Mouse (Mus musculus) midbrain, embryonic 13.5 days (tissue): ENCODE measurements around the gene Tsfm. TPM values are rescaled to one million over a fixed set of nuclear protein-coding genes. Genes with fewer than 3 reads are reported as not detected.
"Not testable (repeated sequence)": the region's sequence is repeated elsewhere in the genome, so short reads cannot be mapped to it uniquely, and the experiment has no call there.

Source experiments
- ATAC-seq: fragments of 200-750 bp; cut with Nextera tagmentation; 2 replicates; pipeline ENCODE4 v1.8.0; 2017; ENCODE audit warnings: mild to moderate bottlenecking, moderate TSS enrichment, moderate library complexity
- H3K27ac ChIP-seq: fragments of 300-500 bp; sonication (generic); 2 replicates; pipeline ENCODE4 v1.5.1; 2015; ENCODE audit warnings: inconsistent platforms, mild to moderate bottlenecking, moderate library complexity
- H3K27me3 ChIP-seq: fragments of 300-500 bp; sonication (generic); 2 replicates; pipeline ENCODE4 v1.6.1; 2015; ENCODE audit warnings: mild to moderate bottlenecking, inconsistent platforms
- H3K36me3 ChIP-seq: fragments of 300-500 bp; sonication (generic); 2 replicates; pipeline ENCODE4 v1.6.1; 2015; ENCODE audit warnings: mild to moderate bottlenecking, inconsistent platforms
- H3K4me1 ChIP-seq: fragments of 300-500 bp; sonication (generic); replicated peaks from 2 replicates; pipeline ENCODE4 v1.6.1; 2015; ENCODE audit warnings: inconsistent platforms
- H3K4me2 ChIP-seq: fragments of 300-500 bp; sonication (generic); replicated peaks from 2 replicates; pipeline ENCODE4 v1.6.1; 2015; ENCODE audit warnings: moderate library complexity, mild to moderate bottlenecking, inconsistent platforms
- H3K4me3 ChIP-seq: fragments of 300-500 bp; sonication (generic); replicated peaks from 2 replicates; pipeline ENCODE4 v1.5.1; 2015; ENCODE audit warnings: mild to moderate bottlenecking, inconsistent platforms
- H3K9ac ChIP-seq: fragments of 300-500 bp; sonication (generic); replicated peaks from 2 replicates; pipeline ENCODE4 v1.6.1; 2015; ENCODE audit warnings: mild to moderate bottlenecking, inconsistent platforms
- H3K9me3 ChIP-seq: fragments of 300-500 bp; sonication (generic); 2 replicates; pipeline ENCODE4 v1.6.1; 2016; ENCODE audit warnings: mild to moderate bottlenecking, inconsistent platforms
- WGBS: fragments of 180-500 bp; shearing (Covaris S2); methylation state at CpG from one replicate; pipeline ENCODE4 v1.1.7; 2015; 5-methylcytosine and 5-hydroxymethylcytosine counted together
- polyA plus RNA-seq: library from polyadenylated mRNA; unstranded; fragments of >200 nt; fragmentation: Nextera tagmentation; extraction: Ambion mirVana; gene quantifications from 2 replicates; pipeline ENCODE4 v1.2.1, GENCODE M21; 2015

The Tsfm gene
- polyA plus RNA-seq = 63.5 and 63.9 TPM in 2 replicates

DNA sequence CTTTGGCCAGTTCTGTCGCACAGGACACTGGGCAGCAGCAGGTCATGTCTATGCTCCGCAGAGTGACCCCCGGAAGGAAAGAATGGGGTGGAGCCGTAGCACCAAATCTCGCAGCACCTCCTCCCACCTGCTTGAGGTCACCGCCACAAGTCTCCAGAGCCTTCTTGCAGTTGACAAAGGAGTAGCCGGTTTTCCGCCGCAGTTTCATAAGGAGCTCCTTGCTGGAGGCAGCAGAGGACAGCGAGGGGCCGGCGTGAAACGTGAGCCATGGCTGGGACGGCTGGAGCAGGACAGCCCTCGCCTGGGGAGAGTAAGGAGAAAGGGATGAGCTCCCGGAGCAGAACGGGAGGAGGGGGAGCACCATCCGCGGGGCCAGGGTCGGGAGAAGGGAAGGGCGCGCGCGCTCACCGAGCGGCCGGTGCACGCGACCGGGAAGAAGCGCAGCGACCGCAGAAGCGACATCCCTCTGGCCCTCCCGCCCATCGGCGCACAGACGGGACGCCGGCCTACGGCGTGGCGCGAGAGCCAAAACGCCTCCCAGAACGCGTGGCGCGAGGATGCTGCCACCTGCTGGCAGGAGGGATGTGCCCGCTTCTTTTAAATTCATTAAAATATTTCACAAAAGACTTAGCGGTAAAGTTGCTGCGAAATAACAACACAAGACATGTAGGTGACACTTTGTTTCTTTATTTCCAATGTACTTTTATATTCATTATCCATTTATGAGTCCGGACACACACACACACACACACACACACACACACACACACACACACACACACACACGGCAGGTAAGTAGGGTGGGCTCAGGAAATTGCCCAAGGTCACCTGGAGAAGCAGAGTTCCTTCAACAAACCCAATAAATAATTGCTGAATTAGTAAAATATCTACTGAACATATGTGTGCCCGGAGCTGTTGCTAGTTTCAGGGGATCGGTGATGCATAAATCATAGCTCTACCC is at the start of gene Tsfm:
Tsfm (minus strand) TSS at position 505 of the 961 bp plus-strand sequence.
- Histone ChIP-seq H3K9ac (peak within 1 kb of the TSS; percentile 92), H3K4me3 (peak within 1 kb of the TSS; percentile 87), H3K4me1 (peaks cover 11% of the 10 kb centered on the region), H3K27me3 (no peaks in the 10 kb centered on the region), H3K4me2 (peak within 1 kb of the TSS; percentile 90), H3K27ac (peak within 1 kb of the TSS; percentile 80), H3K36me3 (peaks cover 33% of the 10 kb centered on the region), H3K9me3 (no peaks in the 10 kb centered on the region)
- ATAC-seq = peak; percentile 92
- 5% methylated on average over 55 of the region's 56 CpGs for WGBS

DNA sequence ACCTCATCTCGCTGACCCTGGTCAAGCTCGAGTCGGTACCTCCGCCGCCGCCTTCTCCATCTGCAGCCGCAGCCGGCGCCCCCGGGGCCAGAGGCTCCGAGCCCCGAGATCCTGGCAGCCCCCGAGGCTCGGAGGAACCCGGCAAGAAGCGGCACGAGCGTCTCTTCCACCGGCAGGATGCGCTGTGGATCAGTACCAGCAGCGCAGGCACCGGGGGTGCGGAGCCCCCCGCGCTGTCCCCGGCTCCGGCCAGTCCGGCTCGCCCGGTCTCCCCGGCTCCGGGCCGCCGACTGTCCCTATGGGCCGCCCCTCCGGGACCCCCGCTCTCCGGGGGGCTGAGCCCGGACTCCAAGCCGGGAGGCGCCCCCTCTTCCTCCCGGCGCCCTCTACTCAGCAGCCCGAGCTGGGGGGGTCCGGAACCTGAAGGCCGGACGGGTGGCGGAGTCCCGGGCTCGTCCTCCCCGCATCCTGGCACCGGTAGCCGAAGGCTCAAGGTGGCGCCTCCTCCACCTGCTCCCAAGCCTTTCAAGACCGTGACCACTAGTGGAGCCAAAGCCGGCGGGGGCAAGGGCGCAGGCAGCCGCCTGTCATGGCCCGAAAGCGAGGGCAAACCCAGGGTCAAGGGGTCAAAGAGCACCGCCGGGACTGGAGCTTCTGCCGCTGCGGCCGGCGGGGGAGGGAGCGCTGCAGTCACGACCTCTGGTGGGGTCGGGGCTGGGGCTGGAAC is 49.2 kb upstream of the Tsfm start:
- peaks cover 39% of the 10 kb centered on the region for H3K27me3 ChIP-seq

DNA sequence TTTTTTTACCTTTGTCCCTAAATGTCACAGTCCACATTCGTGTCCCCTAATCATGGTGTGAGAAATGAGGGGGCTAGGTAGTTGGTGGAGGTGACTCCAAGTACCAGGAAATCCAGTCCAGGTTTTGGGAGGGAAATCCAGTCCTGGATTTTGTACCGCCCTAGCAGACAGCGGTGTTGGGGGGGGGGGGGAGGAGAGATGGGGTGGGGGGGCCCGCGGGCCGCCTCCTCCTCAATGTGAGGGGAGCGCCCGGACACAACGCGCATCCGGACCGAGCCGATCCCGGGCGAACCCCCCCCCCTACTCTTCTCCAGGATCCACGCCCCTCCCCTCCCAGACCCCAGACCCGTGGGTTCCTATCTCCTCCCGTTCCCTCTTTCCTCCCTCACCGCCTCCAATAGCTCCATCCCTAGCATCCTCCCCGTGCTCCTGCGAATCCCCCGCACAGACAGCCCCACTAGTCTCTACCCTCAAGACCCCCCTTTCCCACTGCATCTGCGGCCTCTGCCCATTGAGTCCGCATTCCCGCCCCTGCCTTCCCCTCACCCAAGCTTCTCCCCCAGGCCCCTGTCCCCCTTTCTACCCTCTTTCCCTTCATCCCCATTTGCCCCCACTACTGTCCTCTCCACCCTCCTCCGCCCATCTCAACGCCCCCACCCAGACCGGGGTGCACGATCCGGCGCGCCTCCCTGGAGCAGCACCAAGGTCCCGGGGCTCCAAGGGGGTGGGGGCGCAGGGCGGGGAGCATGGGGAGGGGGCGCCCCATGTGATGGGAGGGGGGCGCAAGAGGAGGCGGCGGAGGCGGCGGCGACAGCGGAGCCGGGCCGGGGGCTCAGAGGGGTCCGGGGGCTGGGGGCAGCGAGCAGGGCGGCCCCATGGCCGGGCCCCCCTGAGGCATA is 48.3 kb upstream of the Tsfm start:
- no peaks in the 10 kb centered on the region for H3K9me3 ChIP-seq
- H3K36me3 ChIP-seq = peaks cover 8% of the 10 kb centered on the region
- peak overlapping the region; percentile 72 for H3K4me3 ChIP-seq
- peaks cover 65% of the 10 kb centered on the region for H3K4me1 ChIP-seq
- ATAC-seq = peak; percentile 74
- H3K27ac ChIP-seq = peak overlapping the region; percentile 93
- WGBS = 0% methylated on average over 31 of the region's 49 CpGs
- peaks cover 37% of the 10 kb centered on the region for H3K27me3 ChIP-seq
- peak overlapping the region; percentile 93 for H3K4me2 ChIP-seq
- H3K9ac ChIP-seq = peak overlapping the region; percentile 95

More for the DNA sequence above, 49.2 kb upstream of the Tsfm start:
- no peak for ATAC-seq
- Histone ChIP-seq H3K4me2 (peak overlapping the region; percentile 93), H3K4me3 (peak overlapping the region; percentile 72), H3K27ac (peak overlapping the region; percentile 93), H3K9me3 (no peaks in the 10 kb centered on the region), H3K4me1 (peaks cover 65% of the 10 kb centered on the region), H3K9ac (peak overlapping the region; percentile 95), H3K36me3 (peaks cover 17% of the 10 kb centered on the region)
- WGBS = 1% methylated on average over 70 of the region's 70 CpGs

DNA sequence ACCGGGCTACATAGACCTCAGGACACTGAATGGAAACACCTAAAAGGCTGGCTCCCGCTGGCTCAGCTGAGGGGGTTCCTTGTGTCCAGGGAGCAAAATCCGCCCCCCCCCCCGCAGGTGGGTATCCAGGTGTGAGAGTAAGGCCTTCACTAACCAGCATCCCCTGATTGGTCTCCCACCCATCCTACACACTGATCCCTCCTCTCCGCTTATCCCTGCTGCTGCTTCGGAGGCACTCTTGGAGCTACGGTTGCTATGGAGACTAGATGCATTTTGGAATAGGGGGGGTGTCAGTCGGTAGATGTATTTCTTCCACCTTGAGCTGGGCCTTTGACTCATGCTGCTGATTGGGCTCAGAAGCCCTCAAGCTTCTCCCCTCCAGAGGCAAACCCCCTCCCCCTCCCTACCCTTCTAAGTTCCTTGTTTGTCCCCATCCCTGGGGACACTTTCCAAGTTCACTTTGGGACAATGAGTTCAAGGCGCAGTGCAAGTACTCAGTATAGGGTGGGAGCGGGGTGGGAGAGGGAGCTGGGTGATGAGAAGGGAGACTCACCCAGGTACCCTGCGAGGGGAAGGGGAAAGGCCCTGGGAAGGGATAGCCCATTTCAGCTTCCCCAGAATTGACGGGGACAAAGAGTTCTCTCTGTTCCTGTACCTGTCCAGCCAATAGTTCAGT is 47.5 kb upstream of the Tsfm start:
- WGBS = 4% methylated on average over 12 of the region's 12 CpGs
- Histone ChIP-seq H3K27me3 (peaks cover 36% of the 10 kb centered on the region), H3K4me3 (peak overlapping the region; percentile 72), H3K27ac (peak overlapping the region; percentile 93), H3K9ac (peak overlapping the region; percentile 57), H3K4me1 (peaks cover 62% of the 10 kb centered on the region), H3K4me2 (peak overlapping the region; percentile 93), H3K9me3 (no peaks in the 10 kb centered on the region), H3K36me3 (peaks cover 2% of the 10 kb centered on the region; the same call in 1 of the 2 replicates)
- peak; percentile 67 for ATAC-seq

DNA sequence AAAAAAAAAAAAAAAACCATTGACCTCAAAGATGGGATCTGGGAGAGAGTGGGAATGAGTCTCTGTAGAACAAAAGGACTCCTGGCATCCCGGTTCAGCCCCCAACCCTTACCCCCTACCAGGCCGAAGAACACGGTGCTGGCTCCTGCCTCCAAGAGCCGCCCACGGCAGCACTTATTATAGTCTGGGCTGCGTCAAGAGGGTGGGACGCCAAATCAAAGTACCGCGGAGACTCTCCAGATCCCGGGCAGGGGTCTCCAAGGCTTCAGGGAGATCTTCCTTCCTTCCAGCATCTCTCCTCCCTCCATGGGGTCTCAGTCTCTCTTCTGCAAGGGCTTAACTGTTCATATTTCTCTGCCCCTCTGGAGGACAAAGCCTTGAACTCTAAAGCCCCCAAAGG is 46.9 kb upstream of the Tsfm start:
- H3K4me3 ChIP-seq = peak overlapping the region; percentile 72

DNA sequence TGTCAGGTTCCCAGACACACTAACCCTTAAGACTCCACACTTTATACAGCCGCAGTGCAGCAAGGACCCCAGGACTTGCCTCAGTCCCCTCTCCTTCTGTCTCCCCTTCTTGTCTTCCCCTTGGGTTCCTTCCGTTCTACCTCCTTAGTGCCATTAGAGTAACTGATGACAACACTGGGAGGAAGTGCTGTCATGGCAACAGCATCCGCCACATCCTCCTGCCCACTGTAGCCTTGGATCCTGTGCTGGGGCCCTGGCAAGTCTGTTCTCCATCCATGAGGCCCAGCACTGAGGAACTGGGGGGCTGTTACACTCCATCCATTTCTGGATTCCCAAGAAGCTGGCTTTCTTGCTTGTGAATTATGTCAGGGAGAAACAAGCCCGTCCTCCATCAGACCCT is 45.4 kb upstream of the Tsfm start:
- no peak for ATAC-seq
- Histone ChIP-seq H3K27me3 (peaks cover 25% of the 10 kb centered on the region), H3K9ac (0 out of 2 replicates have a peak overlapping the region, but pooled peaks have one; percentile 7), H3K4me2 (no peak overlapping the region), H3K4me1 (peaks cover 45% of the 10 kb centered on the region), H3K4me3 (no peak overlapping the region), H3K27ac (no peak overlapping the region), H3K36me3 (no peaks in the 10 kb centered on the region), H3K9me3 (no peaks in the 10 kb centered on the region)
- 49% methylated on average over 4 of the region's 4 CpGs for WGBS

More for the DNA sequence above, 46.9 kb upstream of the Tsfm start:
- H3K4me2 ChIP-seq = peak overlapping the region; percentile 93
- no peak for ATAC-seq
- no peaks in the 10 kb centered on the region for H3K36me3 ChIP-seq
- peak overlapping the region; percentile 57 for H3K9ac ChIP-seq
- peak overlapping the region; percentile 93 for H3K27ac ChIP-seq
- H3K27me3 ChIP-seq = peaks cover 31% of the 10 kb centered on the region
- 2% methylated on average over 10 of the region's 10 CpGs for WGBS
- H3K9me3 ChIP-seq = no peaks in the 10 kb centered on the region
- H3K4me1 ChIP-seq = peaks cover 56% of the 10 kb centered on the region

DNA sequence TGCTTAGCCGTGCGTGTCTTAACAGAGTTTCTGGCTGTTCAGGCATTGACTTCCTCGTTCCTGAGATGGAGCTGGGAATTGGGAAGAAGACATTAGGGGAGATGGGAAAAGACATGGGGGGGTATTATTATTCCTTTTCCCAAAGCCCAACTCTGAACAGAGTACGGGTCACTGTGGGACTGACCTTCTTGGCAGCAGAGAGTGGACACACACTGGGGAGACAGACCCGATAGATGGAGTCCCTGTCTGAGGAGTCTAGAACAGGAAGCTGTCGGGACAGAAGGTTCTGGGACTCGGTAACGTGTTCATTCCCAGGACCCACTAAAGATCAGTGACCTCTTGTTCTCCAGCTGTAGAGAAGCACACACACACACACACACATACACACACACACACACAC is 45.0 kb upstream of the Tsfm start:
- Histone ChIP-seq H3K4me2 (no peak overlapping the region), H3K36me3 (no peaks in the 10 kb centered on the region), H3K4me3 (no peak overlapping the region), H3K9me3 (no peaks in the 10 kb centered on the region), H3K4me1 (peaks cover 45% of the 10 kb centered on the region), H3K27me3 (peaks cover 22% of the 10 kb centered on the region), H3K9ac (no peak overlapping the region), H3K27ac (no peak overlapping the region)
- ATAC-seq = no peak
- WGBS = 80% methylated on average over 8 of the region's 8 CpGs

DNA sequence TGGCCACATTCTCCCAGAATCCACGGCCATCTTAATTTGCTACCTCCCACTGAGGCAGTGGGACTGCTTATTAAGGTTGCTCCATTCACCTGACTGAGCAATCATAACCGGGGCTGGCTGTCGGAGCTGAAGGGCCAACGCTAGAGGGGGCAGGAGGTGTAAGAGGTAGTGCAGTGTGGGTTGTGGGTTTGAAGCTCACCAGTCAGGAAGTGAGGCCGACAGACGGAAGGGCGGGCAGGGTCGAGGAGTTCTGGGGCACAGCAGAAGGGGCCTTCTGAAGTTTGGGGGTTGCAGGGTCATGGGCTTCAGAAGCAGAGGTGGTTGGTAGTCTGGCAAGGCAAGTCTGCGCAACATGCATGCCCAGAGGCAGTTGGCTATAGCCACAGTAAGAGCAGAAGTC is 44.4 kb upstream of the Tsfm start, which contains the start of gene Agap2:
Agap2 (plus strand) TSS at position 205 of the 400 bp plus-strand sequence.
- Histone ChIP-seq H3K9me3 (no peaks in the 10 kb centered on the region), H3K9ac (0 out of 2 replicates have a peak within 1 kb of the TSS, but pooled peaks have one; percentile 7), H3K4me3 (no peak within 1 kb of the TSS), H3K36me3 (no peaks in the 10 kb centered on the region), H3K27me3 (peaks cover 16% of the 10 kb centered on the region), H3K4me2 (no peak within 1 kb of the TSS), H3K4me1 (peaks cover 41% of the 10 kb centered on the region), H3K27ac (no peak within 1 kb of the TSS)
- WGBS = 68% methylated on average over 9 of the region's 9 CpGs
- ATAC-seq = no peak

DNA sequence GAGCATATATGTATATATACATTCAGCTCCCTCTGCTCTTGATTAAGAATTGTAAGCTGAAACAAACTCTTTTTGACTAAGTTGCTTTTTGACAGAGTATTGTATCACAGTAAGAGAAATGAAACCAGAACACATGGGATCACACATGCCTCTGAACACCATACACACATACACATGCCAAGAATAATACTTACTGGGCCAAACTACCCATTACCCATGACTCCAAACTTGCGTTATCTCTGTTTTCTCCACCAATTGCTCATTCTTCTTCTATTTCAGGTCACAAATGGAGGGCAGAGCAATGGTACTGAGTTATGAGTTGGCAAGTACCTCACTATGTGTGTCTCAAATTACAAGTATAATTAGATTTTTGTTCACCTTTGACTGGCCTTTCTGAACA is 43.3 kb upstream of the Tsfm start:
- Histone ChIP-seq H3K4me2 (no peak overlapping the region), H3K9me3 (no peaks in the 10 kb centered on the region), H3K9ac (no peak overlapping the region), H3K27ac (no peak overlapping the region), H3K27me3 (peaks cover 12% of the 10 kb centered on the region), H3K4me1 (peaks cover 40% of the 10 kb centered on the region), H3K36me3 (no peaks in the 10 kb centered on the region), H3K4me3 (no peak overlapping the region)
- WGBS = 90% methylated on average over 1 of the region's 1 CpGs
- ATAC-seq = no peak

DNA sequence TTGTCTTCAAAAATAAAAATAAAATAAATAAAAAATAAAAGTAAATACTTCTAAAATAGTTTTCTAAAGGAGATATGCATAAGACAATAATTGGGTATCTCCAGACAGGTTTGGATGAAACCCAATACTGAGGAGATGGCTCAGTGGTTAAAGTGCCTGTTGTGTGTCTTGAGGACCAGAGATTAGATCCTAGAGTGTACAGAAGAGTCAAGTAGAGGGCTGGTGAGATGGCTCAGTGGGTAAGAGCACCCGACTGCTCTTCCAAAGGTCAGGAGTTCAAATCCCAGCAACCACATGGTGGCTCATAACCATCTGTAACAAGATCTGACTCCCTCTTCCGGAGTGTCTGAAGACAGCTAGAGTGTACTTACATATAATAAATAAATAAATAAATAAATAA is 42.3 kb upstream of the Tsfm start:
- H3K27me3 ChIP-seq = peaks cover 12% of the 10 kb centered on the region
- H3K4me2 ChIP-seq, ATAC-seq, H3K36me3 ChIP-seq, H3K4me3 ChIP-seq, H3K9ac ChIP-seq, H3K9me3 ChIP-seq, H3K27ac ChIP-seq: not testable (repeated sequence)
- H3K4me1 ChIP-seq = peaks cover 44% of the 10 kb centered on the region
- 84% methylated on average over 2 of the region's 2 CpGs for WGBS

DNA sequence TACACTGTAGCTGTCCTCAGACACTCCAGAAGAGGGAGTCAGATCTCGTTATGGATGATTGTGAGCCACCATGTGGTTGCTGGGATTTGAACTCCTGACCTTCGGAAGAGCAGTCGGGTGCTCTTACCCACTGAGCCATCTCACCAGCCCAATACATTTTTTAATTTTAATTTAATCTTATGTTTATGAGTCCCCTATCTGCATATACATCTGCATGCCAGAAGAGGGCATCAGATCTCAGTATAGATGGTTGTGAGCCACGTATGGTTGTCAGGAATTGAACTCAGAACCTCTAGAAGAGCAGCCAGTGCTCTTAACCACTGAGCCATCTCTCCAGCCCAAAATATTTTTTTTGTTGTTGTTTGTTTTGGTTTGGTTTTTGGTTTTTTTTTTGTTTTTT is 41.6 kb upstream of the Tsfm start:
- WGBS = 90% methylated on average over 4 of the region's 4 CpGs
- H3K4me3 ChIP-seq, H3K9me3 ChIP-seq, ATAC-seq, H3K9ac ChIP-seq, H3K27ac ChIP-seq, H3K4me2 ChIP-seq: not testable (repeated sequence)
- Histone ChIP-seq H3K27me3 (peaks cover 12% of the 10 kb centered on the region), H3K36me3 (peaks cover 14% of the 10 kb centered on the region), H3K4me1 (peaks cover 42% of the 10 kb centered on the region)
